Comparison of ENCODE assay signal across 8 mouse cellular contexts in genomic region chr2:180218677-180219076, GRCm38 (mm10). TPM values are rescaled to one million over a fixed set of nuclear protein-coding genes. Genes with fewer than 3 reads are reported as not detected.
DNase-seq lines count a peak whose midpoint lies in the region; ATAC-seq lines count a peak whose summit lies in the region.

No protein-coding gene starts in this region.

- H3K9me3 ChIP-seq in midbrain, embryonic 10.5 days (replicated peaks), result no peaks in the 10 kb centered on the region
- H3K9me3 ChIP-seq in midbrain, embryonic 14.5 days (ENCODE audit: control insufficient read depth, low read length), result no peaks in the 10 kb centered on the region
- H3K9me3 ChIP-seq in heart, embryonic 11.5 days (replicated peaks; ENCODE audit: control insufficient read depth, low read length), result no peaks in the 10 kb centered on the region

- WGBS in midbrain, embryonic 10.5 days, result 27% methylated on average over 5 of the region's 5 CpGs
- 27% methylated on average over 5 of the region's 5 CpGs for WGBS in midbrain, embryonic 14.5 days
- WGBS in heart, embryonic 11.5 days (ENCODE audit: insufficient replicate concordance), result 39% methylated on average over 5 of the region's 5 CpGs

- H3K4me2 ChIP-seq in midbrain, embryonic 14.5 days (ENCODE audit: low read length), result no peak overlapping the region
- H3K4me2 ChIP-seq in heart, embryonic 11.5 days, result no peak overlapping the region

- no peak for ATAC-seq in midbrain, embryonic 14.5 days (ENCODE audit: low FRiP score, low TSS enrichment)
- no peak for ATAC-seq in heart, embryonic 11.5 days (replicated peaks; ENCODE audit: insufficient number of reproducible peaks, low FRiP score, low TSS enrichment)
- ATAC-seq in megakaryocyte progenitor cell, adult 5-6 weeks (replicated peaks; ENCODE audit: poor library complexity), result no peak

- H3K27ac ChIP-seq in midbrain, embryonic 10.5 days (replicated peaks), result peak overlapping the region; percentile 69
- H3K27ac ChIP-seq in midbrain, embryonic 14.5 days (replicated peaks; ENCODE audit: low read depth, low read length), result no peak overlapping the region
- H3K27ac ChIP-seq in heart, embryonic 11.5 days (ENCODE audit: low read depth, low read length), result peak overlapping the region; percentile 54

- 0 out of 2 replicates have a peak, but pooled peaks cover 2% of the 10 kb centered on the region for H3K36me3 ChIP-seq in midbrain, embryonic 10.5 days
- H3K36me3 ChIP-seq in midbrain, embryonic 14.5 days (ENCODE audit: control insufficient read depth, insufficient read depth, low read length), result no peaks in the 10 kb centered on the region
- no peaks in the 10 kb centered on the region for H3K36me3 ChIP-seq in heart, embryonic 11.5 days (ENCODE audit: control insufficient read depth, insufficient read depth, low read length)

- H3K27me3 ChIP-seq in midbrain, embryonic 10.5 days (ENCODE audit: low read depth, poor library complexity, severe bottlenecking), result peaks cover 20% of the 10 kb centered on the region
- H3K27me3 ChIP-seq in midbrain, embryonic 14.5 days (ENCODE audit: control insufficient read depth, insufficient read depth, low read length), result peaks cover 7% of the 10 kb centered on the region; the same call in 1 of the 2 replicates
- no peaks in the 10 kb centered on the region; the same call in 1 of the 2 replicates for H3K27me3 ChIP-seq in heart, embryonic 11.5 days (ENCODE audit: control insufficient read depth, insufficient read depth, low read length)

- H3K4me1 ChIP-seq in midbrain, embryonic 10.5 days, result peaks cover 65% of the 10 kb centered on the region
- H3K4me1 ChIP-seq in midbrain, embryonic 14.5 days (ENCODE audit: control insufficient read depth, insufficient read depth, low read length), result peaks cover 7% of the 10 kb centered on the region
- peaks cover 50% of the 10 kb centered on the region for H3K4me1 ChIP-seq in heart, embryonic 11.5 days (ENCODE audit: control insufficient read depth, insufficient read depth, low read length)

- no peak overlapping the region; the same call in 1 of the 2 replicates for H3K9ac ChIP-seq in midbrain, embryonic 14.5 days (replicated peaks; ENCODE audit: low read length)
- no peak overlapping the region for H3K9ac ChIP-seq in heart, embryonic 11.5 days (ENCODE audit: low read depth, low read length)

- DNase-seq in midbrain, embryonic 10.5 days (ENCODE audit: low spot score), result no peak
- DNase-seq in midbrain, embryonic 14.5 days, result no peak
- DNase-seq in kidney, postnatal 10 days, result peak; percentile 83
- peak; percentile 52 for DNase-seq in skeletal muscle tissue, adult 2 months (ENCODE audit: low read depth, low spot score)
- no peak for DNase-seq in frontal cortex, postnatal 25 days (ENCODE audit: low spot score in 2 of 2)
- DNase-seq in layer of hippocampus, postnatal 14 days (ENCODE audit: low spot score in 2 of 2), result no peak

- no peak overlapping the region for H3K4me3 ChIP-seq in midbrain, embryonic 10.5 days
- no peak overlapping the region for H3K4me3 ChIP-seq in midbrain, embryonic 14.5 days (replicated peaks; ENCODE audit: low read depth, low read length)
- H3K4me3 ChIP-seq in heart, embryonic 11.5 days (ENCODE audit: low read depth, low read length), result no peak overlapping the region

RNA-seq across cellular contexts. Expression of gene Lama5, which starts 7.0 kb away (rescaled TPM):
- polyA plus RNA-seq in midbrain, embryonic 10.5 days (2016; fragmentation: Nextera tagmentation; extraction: Ambion mirVana), result 5.3 and 6.4 TPM in 2 replicates
- polyA plus RNA-seq in midbrain, embryonic 14.5 days (2014; fragmentation: Nextera tagmentation; extraction: Ambion mirVana), result 1.2 and 1.8 TPM in 2 replicates
- 24.0 and 27.5 TPM in 2 replicates for polyA plus RNA-seq in heart, embryonic 11.5 days (2014; fragmentation: Nextera tagmentation; extraction: Ambion mirVana)
- total RNA-seq in layer of hippocampus, postnatal 14 days (2021), result 10 to 100 TPM in 1 of 2 experiments, 1 to 10 TPM in 1; 7.3 to 10.7 TPM
- total RNA-seq in megakaryocyte progenitor cell, adult 5-6 weeks (2015), result 0.07 and 2.1 TPM in 2 replicates
- total RNA-seq in megakaryocyte progenitor cell, adult 5-6 weeks (2017), result 0.03 and 0.08 TPM in 2 replicates

RNA-seq across cellular contexts. Expression of gene Rps21, which starts 38.5 kb away (rescaled TPM):
- polyA plus RNA-seq in midbrain, embryonic 10.5 days (2016; fragmentation: Nextera tagmentation; extraction: Ambion mirVana), result 409 and 515 TPM in 2 replicates
- polyA plus RNA-seq in midbrain, embryonic 14.5 days (2014; fragmentation: Nextera tagmentation; extraction: Ambion mirVana), result 409 and 512 TPM in 2 replicates
- 347 and 390 TPM in 2 replicates for polyA plus RNA-seq in heart, embryonic 11.5 days (2014; fragmentation: Nextera tagmentation; extraction: Ambion mirVana)
- total RNA-seq in layer of hippocampus, postnatal 14 days (2021), result 100 to 1,000 TPM; 571 to 582 TPM
- 1,700 and 1,787 TPM in 2 replicates for total RNA-seq in megakaryocyte progenitor cell, adult 5-6 weeks (2015)
- total RNA-seq in megakaryocyte progenitor cell, adult 5-6 weeks (2017), result 2,626 and 3,717 TPM in 2 replicates

RNA-seq across cellular contexts. Expression of gene Adrm1, which starts 47.4 kb away (rescaled TPM):
- 270 and 277 TPM in 2 replicates for polyA plus RNA-seq in midbrain, embryonic 10.5 days (2016; fragmentation: Nextera tagmentation; extraction: Ambion mirVana)
- 158 and 179 TPM in 2 replicates for polyA plus RNA-seq in midbrain, embryonic 14.5 days (2014; fragmentation: Nextera tagmentation; extraction: Ambion mirVana)
- polyA plus RNA-seq in heart, embryonic 11.5 days (2014; fragmentation: Nextera tagmentation; extraction: Ambion mirVana), result 121 and 126 TPM in 2 replicates
- 100 to 1,000 TPM in 1 of 2 experiments, 10 to 100 TPM in 1; 98.4 to 104 TPM for total RNA-seq in layer of hippocampus, postnatal 14 days (2021)
- 67.6 and 85.2 TPM in 2 replicates for total RNA-seq in megakaryocyte progenitor cell, adult 5-6 weeks (2015)
- 52.9 and 84.5 TPM in 2 replicates for total RNA-seq in megakaryocyte progenitor cell, adult 5-6 weeks (2017)

RNA-seq across cellular contexts. Expression of gene Cables2, which starts 54.6 kb away (rescaled TPM):
- 12.1 and 14.0 TPM in 2 replicates for polyA plus RNA-seq in midbrain, embryonic 10.5 days (2016; fragmentation: Nextera tagmentation; extraction: Ambion mirVana)
- 32.0 and 37.5 TPM in 2 replicates for polyA plus RNA-seq in midbrain, embryonic 14.5 days (2014; fragmentation: Nextera tagmentation; extraction: Ambion mirVana)
- polyA plus RNA-seq in heart, embryonic 11.5 days (2014; fragmentation: Nextera tagmentation; extraction: Ambion mirVana), result 11.8 TPM in 2 replicates
- total RNA-seq in layer of hippocampus, postnatal 14 days (2021), result 10 to 100 TPM; 40.2 to 43.6 TPM
- total RNA-seq in megakaryocyte progenitor cell, adult 5-6 weeks (2015), result 12.6 and 15.1 TPM in 2 replicates
- total RNA-seq in megakaryocyte progenitor cell, adult 5-6 weeks (2017), result 9.9 and 12.7 TPM in 2 replicates

Comparison
In these comparisons a context has a peak if more than half of its experiments do, and no peak if none do; other contexts are left out.
1. DNase-seq: peak in kidney, postnatal 10 days (single experiment) and skeletal muscle tissue, adult 2 months (single experiment); none in midbrain, embryonic 10.5 days (single experiment), midbrain, embryonic 14.5 days (single experiment), frontal cortex, postnatal 25 days (0 of 2) and layer of hippocampus, postnatal 14 days (0 of 2).